Mouse (Mus musculus) neural tube, embryonic 13.5 days (tissue): ENCODE data around the gene Arhgap27. TPM values are rescaled to one million over a fixed set of nuclear protein-coding genes. Genes with fewer than 3 reads are reported as not detected.
"Not testable (repeated sequence)": the region's sequence is repeated elsewhere in the genome, so short reads cannot be mapped to it uniquely, and the experiment has no call there.

Experiments
- ATAC-seq: fragments of 200-750 bp; cut with Nextera tagmentation; 2 replicates; pipeline ENCODE4 v1.8.0; 2017; ENCODE audit warnings: low read depth, mild to moderate bottlenecking, moderate TSS enrichment, moderate library complexity
- H3K27ac ChIP-seq: fragments of 300-500 bp; sonication (generic); replicated peaks from 2 replicates; pipeline ENCODE4 v1.5.1; 2015; ENCODE audit warnings: moderate library complexity, mild to moderate bottlenecking, inconsistent platforms
- H3K27me3 ChIP-seq: fragments of 300-500 bp; sonication (generic); 2 replicates; pipeline ENCODE4 v1.6.1; 2015; ENCODE audit warnings: mild to moderate bottlenecking, inconsistent platforms
- H3K36me3 ChIP-seq: fragments of 300-500 bp; sonication (generic); 2 replicates; pipeline ENCODE4 v1.6.1; 2015; ENCODE audit warnings: mild to moderate bottlenecking, inconsistent platforms
- H3K4me1 ChIP-seq: fragments of 300-500 bp; sonication (generic); replicated peaks from 2 replicates; pipeline ENCODE4 v1.6.1; 2015; ENCODE audit warnings: inconsistent platforms
- H3K4me2 ChIP-seq: fragments of 300-500 bp; sonication (generic); 2 replicates; pipeline ENCODE4 v1.6.1; 2015; ENCODE audit warnings: inconsistent platforms, mild to moderate bottlenecking, moderate library complexity
- H3K4me3 ChIP-seq: fragments of 300-500 bp; sonication (generic); 2 replicates; pipeline ENCODE4 v1.5.1; 2015; ENCODE audit warnings: mild to moderate bottlenecking, inconsistent platforms
- H3K9ac ChIP-seq: fragments of 300-500 bp; sonication (generic); 2 replicates; pipeline ENCODE4 v1.6.1; 2015; ENCODE audit warnings: moderate library complexity, mild to moderate bottlenecking, inconsistent platforms
- H3K9me3 ChIP-seq: fragments of 300-500 bp; sonication (generic); 2 replicates; pipeline ENCODE4 v1.6.1; 2016; ENCODE audit warnings: inconsistent platforms
- WGBS: fragments of 180-500 bp; shearing (Covaris S2); methylation state at CpG from one replicate; pipeline ENCODE4 v1.1.7; 2015; 5-methylcytosine and 5-hydroxymethylcytosine counted together
- polyA plus RNA-seq: library from polyadenylated mRNA; unstranded; fragments of >200 nt; fragmentation: Nextera tagmentation; extraction: Ambion mirVana; gene quantifications from 2 replicates; pipeline ENCODE4 v1.2.1, GENCODE M21; 2015

Arhgap27 gene
- polyA plus RNA-seq, 1 experiment from 2014 or later, result 4.4 TPM

DNA sequence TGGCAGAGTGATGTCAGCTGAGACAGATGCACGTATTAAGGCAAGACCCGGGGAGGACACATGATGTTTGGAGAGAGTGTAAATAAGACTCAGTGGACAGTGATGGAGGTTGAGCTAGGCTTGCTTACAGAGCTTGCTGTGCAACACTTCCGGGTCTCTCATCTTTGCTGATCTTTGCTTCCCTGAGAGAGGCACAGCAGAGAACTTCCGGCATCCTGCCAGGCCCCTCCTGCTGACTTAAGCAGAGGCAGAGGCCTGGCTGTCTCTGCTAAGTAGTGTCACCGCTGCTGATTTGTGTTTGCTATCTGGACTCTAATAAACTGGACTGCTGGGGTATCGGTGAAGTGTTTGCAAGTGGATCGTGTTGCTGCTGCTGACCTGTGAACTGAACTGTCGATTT lies 55.6 kb downstream of the Arhgap27 start:
- no peak for ATAC-seq
- no peak overlapping the region for H3K27ac ChIP-seq
- H3K9me3 ChIP-seq, result no peaks in the 10 kb centered on the region
- H3K4me3 ChIP-seq, result no peak overlapping the region
- no peak overlapping the region for H3K9ac ChIP-seq
- 68% methylated on average over 8 of the region's 8 CpGs for WGBS
- H3K4me1 ChIP-seq, result peaks cover 11% of the 10 kb centered on the region
- H3K36me3 ChIP-seq, result no peaks in the 10 kb centered on the region
- H3K27me3 ChIP-seq, result peaks cover 5% of the 10 kb centered on the region; the same call in 1 of the 2 replicates
- no peak overlapping the region for H3K4me2 ChIP-seq

DNA sequence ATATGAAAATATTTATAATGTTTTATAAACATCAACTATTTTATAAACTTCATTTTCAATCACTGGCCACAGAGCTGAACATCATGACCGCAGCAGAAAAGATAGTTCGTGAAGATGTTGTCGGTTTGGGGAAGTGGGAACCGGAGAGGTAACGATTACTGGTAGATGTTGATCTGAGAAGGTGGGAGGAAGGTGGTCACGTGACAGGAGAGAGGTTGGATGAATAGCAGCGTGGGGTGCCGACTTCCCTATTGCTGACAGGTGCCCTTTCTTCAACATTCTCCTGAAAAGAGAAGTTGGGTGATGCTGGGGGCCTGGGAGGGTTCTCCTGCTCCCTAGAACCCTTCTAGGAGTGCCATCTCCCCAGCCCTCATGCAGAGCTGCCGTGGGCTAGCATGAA lies 59.0 kb downstream of the Arhgap27 start:
- WGBS, result 82% methylated on average over 9 of the region's 9 CpGs
- Histone ChIP-seq H3K4me2 (no peak overlapping the region), H3K27me3 (no peaks in the 10 kb centered on the region), H3K9ac (no peak overlapping the region), H3K9me3 (no peaks in the 10 kb centered on the region), H3K27ac (no peak overlapping the region), H3K4me1 (no peaks in the 10 kb centered on the region), H3K4me3 (no peak overlapping the region), H3K36me3 (no peaks in the 10 kb centered on the region)
- ATAC-seq, result no peak

DNA sequence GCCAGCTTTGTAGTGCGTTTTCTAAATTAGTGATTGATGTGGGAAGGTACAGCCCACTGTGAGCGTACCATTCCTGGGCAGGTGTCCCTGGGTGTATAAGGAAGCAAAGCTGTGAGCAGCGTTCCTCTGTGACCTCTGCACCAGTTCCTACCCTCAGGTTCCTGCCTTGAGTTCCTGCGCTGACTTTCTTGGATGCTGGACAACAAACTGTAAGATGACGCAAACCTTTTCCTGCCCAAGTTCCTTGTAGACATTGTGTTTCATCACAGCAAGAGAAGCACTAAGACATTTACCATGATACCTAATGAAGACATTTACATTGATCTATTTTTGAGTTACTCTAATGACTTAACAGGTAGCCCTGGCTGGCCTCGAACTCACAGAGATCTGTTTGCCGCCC lies 68.7 kb downstream of the Arhgap27 start:
- peaks cover 9% of the 10 kb centered on the region for H3K4me1 ChIP-seq
- H3K27me3 ChIP-seq, result no peaks in the 10 kb centered on the region
- no peak overlapping the region for H3K4me2 ChIP-seq
- H3K36me3 ChIP-seq, result no peaks in the 10 kb centered on the region
- H3K9ac ChIP-seq, result no peak overlapping the region
- no peak overlapping the region for H3K4me3 ChIP-seq
- H3K27ac ChIP-seq, result no peak overlapping the region
- H3K9me3 ChIP-seq, result no peaks in the 10 kb centered on the region
- WGBS, result 89% methylated on average over 7 of the region's 7 CpGs
- no peak for ATAC-seq

DNA sequence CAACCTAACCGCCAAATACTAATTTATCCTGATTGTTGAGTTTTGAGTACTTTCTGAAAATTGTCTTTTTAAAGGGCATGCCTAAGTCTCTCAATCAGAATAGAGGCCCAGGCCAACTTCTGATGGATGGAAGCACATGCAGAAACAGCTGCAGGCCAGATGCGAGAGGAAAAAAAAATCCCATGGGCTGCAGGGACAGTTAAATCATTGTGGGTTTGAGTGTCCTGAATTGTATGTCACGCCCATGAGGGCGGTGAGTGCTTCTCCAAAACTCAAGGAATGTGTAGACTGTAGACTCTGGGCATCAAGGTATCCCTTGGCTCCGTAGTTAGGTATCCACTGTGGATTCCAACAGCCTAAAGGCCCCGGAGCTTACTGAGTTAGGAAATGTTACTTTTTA lies 69.4 kb downstream of the Arhgap27 start:
- WGBS, result 82% methylated on average over 6 of the region's 6 CpGs
- no peak overlapping the region for H3K4me2 ChIP-seq
- no peak overlapping the region for H3K27ac ChIP-seq
- peaks cover 9% of the 10 kb centered on the region for H3K4me1 ChIP-seq
- no peak overlapping the region for H3K9ac ChIP-seq
- no peak overlapping the region for H3K4me3 ChIP-seq
- no peaks in the 10 kb centered on the region for H3K9me3 ChIP-seq
- H3K27me3 ChIP-seq, result no peaks in the 10 kb centered on the region
- no peaks in the 10 kb centered on the region for H3K36me3 ChIP-seq
- ATAC-seq, result no peak

DNA sequence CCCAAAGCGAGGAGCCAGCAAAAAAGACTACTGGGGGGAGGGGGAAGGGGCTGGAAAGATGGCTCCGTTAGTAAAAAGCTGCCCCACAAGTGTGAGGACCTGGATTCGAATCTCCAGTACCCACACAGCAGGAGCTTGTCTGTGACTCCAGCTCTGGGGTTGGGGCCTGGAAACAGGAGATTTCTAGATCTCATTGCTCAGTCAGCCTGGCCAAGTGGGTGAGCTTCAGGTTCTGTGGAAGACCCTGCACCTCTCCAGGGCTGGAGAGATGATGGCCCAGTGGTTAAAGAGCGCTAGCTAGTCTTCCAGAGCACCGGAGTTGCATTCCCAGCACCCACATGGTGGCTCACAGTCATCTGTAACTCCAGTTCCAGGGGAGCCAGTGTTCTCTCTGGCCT lies 70.6 kb downstream of the Arhgap27 start:
- WGBS, result 86% methylated on average over 5 of the region's 5 CpGs
- no peak for ATAC-seq

DNA sequence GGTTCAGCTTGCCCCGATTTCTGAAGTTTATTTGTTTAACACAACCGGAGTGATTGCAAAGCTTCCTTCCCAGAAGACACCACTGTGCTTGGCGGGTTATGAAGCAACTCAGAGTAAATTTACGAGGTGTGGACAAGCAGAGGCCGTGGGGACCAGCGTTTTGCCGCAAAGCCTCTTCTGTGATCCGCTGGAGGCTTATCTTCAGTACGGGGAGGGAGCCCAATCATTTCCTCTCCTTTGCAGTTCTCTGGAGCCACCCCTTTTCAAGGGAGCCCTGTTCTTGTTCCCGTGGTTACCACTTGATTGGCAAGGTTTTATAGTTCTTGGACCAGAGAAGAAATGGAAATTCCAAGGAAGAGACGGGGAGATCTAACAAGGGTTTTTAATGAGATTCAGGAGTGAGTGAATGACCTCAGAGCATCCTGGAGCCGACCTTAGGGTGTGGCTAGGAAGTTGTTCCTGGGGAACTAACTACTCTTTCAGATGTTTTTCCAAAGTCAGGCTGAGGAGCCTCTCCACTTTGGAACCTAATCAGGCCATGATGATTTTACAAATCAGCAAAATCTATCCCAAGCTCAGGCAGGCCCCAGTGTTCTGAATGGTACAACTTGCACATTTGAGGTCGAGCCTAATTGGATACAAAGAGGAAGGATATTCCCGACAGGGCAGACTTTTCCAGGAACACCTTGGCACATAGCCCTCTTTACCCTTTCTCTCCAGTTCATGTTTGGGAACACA lies 71.2 kb downstream of the Arhgap27 start:
- H3K4me3 ChIP-seq, result no peak overlapping the region
- no peak overlapping the region for H3K4me2 ChIP-seq
- H3K27ac ChIP-seq, result no peak overlapping the region
- WGBS, result 23% methylated on average over 14 of the region's 14 CpGs
- H3K27me3 ChIP-seq, result no peaks in the 10 kb centered on the region
- H3K4me1 ChIP-seq, result peaks cover 9% of the 10 kb centered on the region
- H3K9ac ChIP-seq, result no peak overlapping the region
- H3K9me3 ChIP-seq, result no peaks in the 10 kb centered on the region
- no peak for ATAC-seq
- H3K36me3 ChIP-seq, result no peaks in the 10 kb centered on the region

More for the DNA sequence above, 70.6 kb downstream of the Arhgap27 start:
- Histone ChIP-seq H3K4me1 (peaks cover 9% of the 10 kb centered on the region), H3K9ac (no peak overlapping the region), H3K9me3 (no peaks in the 10 kb centered on the region), H3K4me3 (no peak overlapping the region), H3K36me3 (no peaks in the 10 kb centered on the region), H3K27me3 (no peaks in the 10 kb centered on the region), H3K27ac (no peak overlapping the region), H3K4me2 (no peak overlapping the region)

DNA sequence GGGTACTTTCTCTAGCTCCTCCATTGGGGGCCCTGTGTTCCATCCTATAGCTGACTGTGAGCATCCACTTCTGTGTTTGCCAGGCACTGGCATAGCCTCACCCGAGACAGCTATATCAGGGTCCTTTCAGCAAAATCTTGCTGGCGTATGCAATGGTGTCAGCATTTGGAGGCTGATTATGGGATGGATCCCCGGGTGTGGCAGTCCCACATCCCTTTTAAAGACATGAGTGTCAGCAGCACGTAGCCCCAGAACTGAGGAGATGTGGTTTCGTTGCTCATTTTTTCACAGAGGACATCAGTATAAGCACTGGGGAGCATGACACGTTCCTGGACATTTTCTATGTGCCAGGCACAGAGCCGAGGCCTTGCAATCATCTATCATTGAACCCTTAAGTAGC lies 72.7 kb downstream of the Arhgap27 start:
- H3K27ac ChIP-seq, H3K27me3 ChIP-seq, H3K4me2 ChIP-seq, H3K4me1 ChIP-seq, H3K4me3 ChIP-seq, H3K9me3 ChIP-seq, ATAC-seq, H3K36me3 ChIP-seq, H3K9ac ChIP-seq: not testable (repeated sequence)
- 92% methylated on average over 7 of the region's 7 CpGs for WGBS

DNA sequence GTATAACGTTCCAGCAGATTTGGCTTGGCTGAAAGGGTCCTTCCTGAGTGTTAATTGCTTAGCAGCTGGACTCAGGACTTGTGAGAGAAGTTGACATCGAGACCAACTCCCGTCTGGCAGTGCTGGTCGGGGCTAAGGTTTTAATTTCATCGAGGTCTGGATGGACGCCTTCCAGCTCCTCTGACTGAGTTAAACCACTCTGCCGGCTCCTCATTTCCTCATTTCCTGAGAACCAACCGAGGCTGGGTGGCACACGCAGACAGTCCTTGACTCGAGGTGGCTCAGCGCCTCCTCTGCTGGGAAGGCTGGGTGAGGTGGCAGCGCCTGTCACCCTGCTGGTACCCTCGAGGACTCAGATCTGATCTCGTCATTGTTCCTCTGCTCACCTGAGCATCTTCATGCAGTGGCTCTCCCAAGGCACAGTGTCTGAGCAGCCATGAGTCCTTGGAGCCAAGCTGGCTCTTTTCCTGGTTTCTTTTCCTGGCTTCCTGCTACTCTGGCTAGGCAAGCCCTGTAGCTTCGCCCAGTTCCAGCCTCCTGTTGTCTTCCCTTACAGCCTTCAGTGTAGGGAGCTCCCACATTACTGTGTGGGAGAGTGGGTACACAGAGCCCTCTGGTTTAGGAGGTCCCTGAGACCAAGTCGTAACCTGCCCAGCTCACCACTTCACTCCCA lies 75.1 kb downstream of the Arhgap27 start:
- H3K36me3 ChIP-seq, result no peaks in the 10 kb centered on the region

DNA sequence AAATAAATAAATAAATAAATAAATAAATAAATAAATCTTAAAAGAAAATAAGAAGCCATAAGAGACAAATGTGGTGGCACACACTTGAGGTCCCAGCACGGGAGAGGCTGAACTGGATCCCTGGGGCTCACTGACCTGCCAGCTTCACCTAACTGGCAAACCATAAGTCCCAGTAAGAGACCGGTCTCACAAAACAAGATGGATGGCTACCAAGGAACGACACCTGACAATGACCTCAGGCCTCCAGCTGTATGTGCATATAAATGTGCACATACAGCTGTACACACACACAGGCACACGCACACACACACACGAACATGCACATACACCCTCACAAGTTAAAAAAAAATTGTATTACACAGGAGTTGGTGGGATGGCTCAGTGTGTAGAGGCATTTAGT lies 76.6 kb downstream of the Arhgap27 start:
- no peaks in the 10 kb centered on the region for H3K36me3 ChIP-seq
- H3K4me1 ChIP-seq, result peaks cover under 1% of the 10 kb centered on the region; the same call in 1 of the 2 replicates
- H3K27ac ChIP-seq, result no peak overlapping the region
- H3K9ac ChIP-seq, result no peak overlapping the region
- H3K9me3 ChIP-seq, result no peaks in the 10 kb centered on the region
- no peaks in the 10 kb centered on the region for H3K27me3 ChIP-seq
- no peak for ATAC-seq
- H3K4me3 ChIP-seq, result no peak overlapping the region
- 90% methylated on average over 5 of the region's 5 CpGs for WGBS
- no peak overlapping the region for H3K4me2 ChIP-seq

More for the DNA sequence above, 75.1 kb downstream of the Arhgap27 start:
- ATAC-seq, result no peak
- H3K4me2 ChIP-seq, result no peak overlapping the region
- peaks cover 9% of the 10 kb centered on the region for H3K4me1 ChIP-seq
- H3K27me3 ChIP-seq, result no peaks in the 10 kb centered on the region
- no peaks in the 10 kb centered on the region for H3K9me3 ChIP-seq
- no peak overlapping the region for H3K4me3 ChIP-seq
- no peak overlapping the region for H3K9ac ChIP-seq
- no peak overlapping the region for H3K27ac ChIP-seq
- 77% methylated on average over 16 of the region's 16 CpGs for whole genome bisulfite sequencing

DNA sequence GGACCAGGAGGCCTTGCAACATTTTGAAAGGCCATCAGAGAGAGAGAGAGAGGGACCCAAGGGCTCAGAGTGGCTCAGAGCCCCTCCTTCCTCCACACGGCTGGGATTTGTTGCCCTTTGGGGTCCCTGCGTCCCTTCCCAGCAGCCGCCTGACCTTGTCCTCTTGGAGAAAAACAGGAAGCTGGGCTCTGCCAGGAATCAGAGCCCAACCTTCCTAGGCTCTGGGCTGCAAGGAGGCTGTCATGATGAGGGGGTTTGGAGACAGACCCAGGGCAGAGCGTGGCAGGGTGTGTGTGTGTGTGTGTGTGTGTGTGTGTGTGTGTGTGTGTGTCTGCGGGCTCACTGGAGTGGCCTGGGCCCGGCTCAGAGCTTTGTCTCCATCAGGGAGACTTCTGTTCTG lies 77.5 kb downstream of the Arhgap27 start:
- ATAC-seq, result no peak
- no peaks in the 10 kb centered on the region for H3K36me3 ChIP-seq

DNA sequence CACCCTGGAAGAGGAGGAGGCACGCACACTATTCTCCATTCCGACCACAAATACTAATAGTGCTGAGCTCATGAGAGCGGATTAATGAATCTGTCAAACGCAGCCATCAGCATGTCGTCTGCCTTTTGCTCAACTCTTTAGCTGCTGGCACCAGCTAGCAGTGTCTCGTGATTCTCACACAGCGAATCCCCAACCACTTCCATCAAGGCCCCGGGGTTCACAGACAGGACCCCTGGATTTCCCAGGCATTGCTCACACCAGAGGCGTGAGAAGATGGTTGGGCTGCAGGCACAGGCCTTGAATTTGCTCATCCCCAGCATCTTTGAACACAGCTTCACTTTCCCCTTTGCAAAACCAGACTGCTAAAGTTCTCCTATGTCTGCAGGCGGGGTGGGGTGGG lies 78.2 kb downstream of the Arhgap27 start:
- Histone ChIP-seq H3K4me1 (no peaks in the 10 kb centered on the region), H3K27me3 (no peaks in the 10 kb centered on the region), H3K27ac (no peak overlapping the region), H3K36me3 (no peaks in the 10 kb centered on the region), H3K4me2 (no peak overlapping the region), H3K4me3 (no peak overlapping the region), H3K9ac (peak overlapping the region; percentile 26; the same call in 1 of the 2 replicates), H3K9me3 (no peaks in the 10 kb centered on the region)
- ATAC-seq, result no peak
- WGBS, result 84% methylated on average over 10 of the region's 10 CpGs

More for the DNA sequence above, 77.5 kb downstream of the Arhgap27 start:
- Histone ChIP-seq H3K4me3 (no peak overlapping the region), H3K9me3 (no peaks in the 10 kb centered on the region), H3K27ac (no peak overlapping the region), H3K4me2 (no peak overlapping the region), H3K4me1 (no peaks in the 10 kb centered on the region), H3K9ac (no peak overlapping the region), H3K27me3 (no peaks in the 10 kb centered on the region)
- WGBS, result 52% methylated on average over 6 of the region's 6 CpGs

DNA sequence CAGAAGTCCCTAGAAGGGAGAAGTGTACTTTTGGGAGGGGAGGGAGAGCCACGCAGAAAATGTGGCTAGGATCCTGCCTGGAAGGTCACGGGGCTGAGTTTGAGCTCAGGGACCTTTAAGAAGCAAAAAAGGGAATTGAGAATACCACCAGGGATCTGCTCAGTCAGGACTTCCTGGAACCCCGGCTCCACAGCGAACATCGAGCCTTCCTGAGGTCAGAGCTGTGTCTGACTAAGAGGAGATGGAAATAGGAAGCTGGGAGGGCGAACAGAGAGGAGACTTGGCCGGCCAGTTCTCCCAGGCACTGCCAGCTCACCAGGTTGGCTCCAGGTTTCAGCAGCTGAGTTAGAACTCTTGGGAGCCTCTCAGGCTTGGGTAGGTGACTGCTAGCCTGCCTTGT lies 81.7 kb downstream of the Arhgap27 start:
- Histone ChIP-seq H3K9ac (no peak overlapping the region), H3K4me1 (no peaks in the 10 kb centered on the region), H3K27ac (no peak overlapping the region), H3K36me3 (no peaks in the 10 kb centered on the region), H3K4me3 (no peak overlapping the region), H3K27me3 (no peaks in the 10 kb centered on the region), H3K9me3 (no peaks in the 10 kb centered on the region), H3K4me2 (no peak overlapping the region)
- 72% methylated on average over 7 of the region's 7 CpGs for WGBS
- ATAC-seq, result no peak
